Mouse (Mus musculus): ENCODE results near the gene Zfp524. TPM values are rescaled to one million over a fixed set of nuclear protein-coding genes. Genes with fewer than 3 reads are reported as not detected.

The Zfp524 gene
- polyA plus RNA-seq (2012; rRNA removed): 9.8 and 12.6 TPM in 2 replicates

DNA sequence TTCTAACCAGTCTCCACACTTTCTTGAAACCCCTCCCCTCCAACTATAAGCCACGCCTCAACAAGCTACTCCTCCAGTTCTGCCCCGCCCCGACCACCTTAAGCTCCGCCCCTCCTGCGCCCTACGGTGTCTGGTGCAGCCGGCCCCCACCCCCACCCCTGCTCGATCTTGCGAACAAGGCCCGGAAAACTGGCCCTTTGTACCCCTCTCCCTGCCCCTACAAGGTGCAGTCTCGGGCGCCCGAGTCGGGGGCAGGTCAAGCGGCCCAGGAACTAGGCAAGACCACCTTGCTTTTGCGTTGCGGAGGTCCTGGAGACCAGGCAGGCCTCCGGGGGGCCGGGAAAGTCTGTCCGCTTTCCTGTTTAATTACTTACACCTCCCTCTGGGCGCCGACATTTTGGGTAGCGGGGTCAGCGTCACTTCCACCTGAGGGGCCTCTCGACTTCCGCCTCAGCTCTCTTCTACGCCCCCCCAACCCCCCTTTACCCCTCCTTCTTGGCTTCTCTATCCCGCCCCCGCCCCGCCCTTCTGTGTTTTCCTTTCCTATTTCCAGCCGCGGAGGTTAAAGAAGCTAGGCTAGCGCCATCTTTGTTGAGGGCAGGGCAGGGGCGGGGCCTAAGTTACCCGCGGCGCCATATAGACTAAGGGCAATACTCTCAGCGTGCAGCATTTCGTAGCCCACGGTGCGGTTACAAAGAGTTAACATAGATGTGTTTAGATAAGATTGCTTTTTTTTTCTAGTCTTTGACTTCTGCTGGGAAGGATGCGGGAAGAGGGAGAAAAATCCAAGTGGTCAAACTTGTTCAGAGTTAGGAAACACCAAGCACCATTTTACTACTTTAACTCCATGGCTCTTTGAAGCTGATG, at the start of gene Zfp524, which contains the start of gene Fiz1:
Zfp524 (plus strand) TSS at position 165 of the 867 bp plus-strand sequence.
Fiz1 (minus strand) TSS at position 447 of the 867 bp plus-strand sequence.

DNA sequence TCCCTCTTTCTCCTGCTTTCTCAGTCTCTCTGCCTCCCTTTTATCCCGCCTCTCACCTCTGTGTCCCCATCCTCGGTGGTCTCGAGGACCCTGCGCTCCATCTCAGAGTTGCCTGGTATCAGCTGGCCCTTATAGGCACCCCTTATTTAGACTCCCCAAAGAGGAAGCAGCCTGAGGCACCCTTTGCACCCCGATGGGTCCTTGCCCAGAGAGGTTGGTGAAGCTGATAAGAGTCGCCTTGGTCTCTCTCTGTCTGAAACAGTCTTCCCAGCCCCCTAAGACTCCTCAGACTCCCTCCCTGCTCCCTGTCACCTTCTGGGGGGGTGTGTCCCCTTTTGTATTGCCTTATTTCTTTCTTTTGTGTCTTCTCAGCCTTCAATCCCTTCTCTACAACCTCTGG, 43.1 kb upstream of the Zfp524 start, which contains the start of gene Sbk3:
Sbk3 (minus strand) TSS at position 101 of the 400 bp plus-strand sequence.

DNA sequence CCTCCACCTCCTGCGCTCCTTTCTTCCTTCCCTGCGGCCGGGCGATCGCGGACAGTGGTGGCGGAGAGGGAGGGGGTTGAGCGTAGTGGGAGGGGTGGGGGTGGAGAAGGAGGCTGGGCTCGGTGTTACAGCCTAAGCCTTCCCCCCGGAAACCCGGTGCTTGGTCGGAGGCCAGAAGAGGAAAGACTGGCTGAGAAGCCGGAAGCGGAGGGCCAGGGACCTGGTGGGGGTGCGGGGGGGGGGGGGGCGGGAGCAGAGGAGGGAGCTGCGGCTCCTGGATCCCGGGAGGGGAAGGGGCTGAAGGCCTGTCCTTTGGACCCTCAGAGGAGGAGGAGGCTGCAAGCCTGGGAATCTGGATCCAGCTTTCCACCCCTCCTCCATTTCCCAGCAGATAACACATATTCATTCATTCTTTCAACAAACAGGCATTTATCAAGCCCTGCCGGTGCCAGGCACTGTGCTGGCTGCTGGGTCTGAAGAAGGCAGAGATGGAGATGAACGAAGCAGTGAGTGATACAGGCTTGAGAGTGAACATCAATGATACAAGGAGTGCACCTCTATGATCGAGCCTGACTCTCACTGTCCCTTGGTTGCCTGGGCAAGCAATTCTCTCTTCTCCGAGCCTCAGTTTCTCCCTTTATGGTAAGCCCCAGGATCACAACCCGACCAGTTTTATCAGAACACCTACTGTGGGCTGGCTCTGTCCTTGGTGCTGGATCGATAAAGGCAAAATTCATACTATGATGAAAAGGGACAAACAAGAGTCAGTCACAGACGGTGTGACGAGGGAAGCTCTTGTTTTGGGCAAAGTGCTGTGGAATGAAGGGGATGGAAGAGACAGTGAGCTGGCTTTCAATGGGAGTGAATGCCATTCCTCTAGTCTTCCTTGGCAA, 18.0 kb upstream of the Zfp524 start, which contains the start of gene Zfp579:
Zfp579 (minus strand) TSS at position 156 of the 893 bp plus-strand sequence.

DNA sequence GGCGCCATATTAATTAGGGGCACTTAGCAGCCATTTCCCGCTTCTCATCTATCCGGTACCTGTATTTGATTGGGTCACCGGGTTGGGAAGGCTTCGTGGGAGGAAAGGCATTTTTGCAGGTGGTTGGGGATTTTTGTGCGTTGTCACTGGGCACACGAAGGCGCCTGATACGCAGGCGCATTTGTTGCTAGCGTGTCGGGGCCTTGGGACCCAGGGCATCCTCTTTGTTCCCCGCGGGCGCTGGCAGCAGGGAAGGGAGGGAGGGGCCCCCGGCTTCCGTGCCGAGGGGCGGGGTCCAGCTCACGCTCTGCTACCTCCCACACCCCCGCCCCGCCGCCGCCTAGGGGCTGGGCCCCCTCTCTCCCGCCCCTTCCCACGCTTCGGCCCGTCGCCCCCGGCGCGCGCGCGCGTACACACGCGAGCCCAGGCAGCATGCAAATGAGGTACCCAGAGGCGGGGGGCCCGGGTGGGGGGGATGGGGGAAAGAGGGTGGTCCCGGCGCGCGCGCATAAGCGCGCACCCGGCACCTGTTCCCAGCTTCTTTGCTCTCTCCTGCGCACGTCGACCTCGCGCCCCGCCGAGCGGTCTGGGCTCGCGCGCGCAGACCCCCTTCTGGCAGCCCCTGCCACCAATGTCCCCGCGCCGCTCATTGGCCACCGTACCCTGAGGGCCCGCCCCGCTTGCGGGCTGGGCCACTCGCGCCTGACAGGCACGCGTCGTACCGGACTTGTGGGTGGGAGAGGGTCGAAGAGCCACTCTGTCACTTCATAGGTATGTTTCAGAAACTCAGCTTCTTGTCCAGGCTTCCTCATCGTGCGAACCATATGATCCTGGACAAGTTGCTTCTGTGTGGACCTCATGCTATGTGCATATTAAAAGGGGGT, 1.1 kb downstream of the Zfp524 start, which contains the start of gene Gm44973:
Gm44973 (plus strand) TSS at position 379 of the 884 bp plus-strand sequence.

DNA sequence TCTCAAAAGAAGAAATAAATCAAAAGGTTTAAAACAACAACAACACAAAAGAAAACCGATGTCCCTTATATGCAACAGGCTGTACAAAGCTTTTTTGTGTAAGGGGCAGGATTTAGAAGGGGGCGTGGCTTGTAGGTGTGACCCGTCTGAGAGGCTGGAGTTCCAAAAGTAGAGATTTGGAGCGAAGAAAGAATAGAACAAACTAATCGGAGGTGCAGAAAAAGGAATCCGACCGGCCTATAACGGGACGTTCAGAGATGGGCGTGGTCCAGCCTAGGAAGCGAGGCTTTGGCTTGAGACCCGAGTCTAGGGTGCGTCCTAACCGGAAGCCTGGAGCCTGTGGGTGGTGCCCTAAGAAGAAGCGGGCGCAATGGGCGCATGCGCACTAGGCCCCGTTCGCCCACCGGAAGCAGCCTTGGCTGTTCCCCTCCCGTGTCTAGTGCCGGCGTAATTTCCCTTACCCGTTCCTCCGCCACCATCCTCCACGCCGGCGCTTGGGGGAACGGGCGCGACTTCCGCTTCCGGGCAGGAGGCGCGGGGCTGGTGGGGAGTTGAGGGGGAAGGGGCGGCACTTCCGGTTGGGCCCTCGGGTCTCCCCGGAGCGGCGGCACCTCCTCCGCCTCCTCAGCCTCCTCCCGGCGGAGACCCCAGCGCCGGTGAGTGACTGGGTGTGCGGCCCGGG, 5.9 kb downstream of the Zfp524 start, which contains the start of the genes Zfp865 and Ccdc106:
Zfp865 (plus strand) TSS at position 377 of the 682 bp plus-strand sequence.
Ccdc106 (plus strand) TSS at position 554 of the 682 bp plus-strand sequence.

DNA sequence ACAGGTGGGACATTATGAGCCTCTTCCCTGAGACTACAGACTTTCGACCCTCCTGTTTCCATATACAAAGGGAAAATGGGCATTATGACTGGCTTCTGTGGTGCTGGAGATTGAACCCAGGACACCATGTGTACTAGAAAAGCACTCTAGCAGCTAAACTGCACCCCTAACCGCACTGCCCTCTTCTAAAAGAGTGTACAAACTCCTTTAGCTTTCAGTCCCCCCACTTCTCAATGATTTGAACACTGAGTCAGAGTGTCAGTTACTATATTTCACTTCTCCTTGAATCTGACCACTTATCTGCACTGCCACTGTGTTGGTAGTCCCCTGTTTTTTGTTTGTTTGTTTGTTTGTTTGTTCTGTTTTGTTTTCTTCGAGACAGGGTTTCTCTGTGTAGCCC, 19.6 kb downstream of the Zfp524 start, which contains the start of gene 4632433K11Rik:
4632433K11Rik (plus strand) TSS at position 301 of the 400 bp plus-strand sequence.

DNA sequence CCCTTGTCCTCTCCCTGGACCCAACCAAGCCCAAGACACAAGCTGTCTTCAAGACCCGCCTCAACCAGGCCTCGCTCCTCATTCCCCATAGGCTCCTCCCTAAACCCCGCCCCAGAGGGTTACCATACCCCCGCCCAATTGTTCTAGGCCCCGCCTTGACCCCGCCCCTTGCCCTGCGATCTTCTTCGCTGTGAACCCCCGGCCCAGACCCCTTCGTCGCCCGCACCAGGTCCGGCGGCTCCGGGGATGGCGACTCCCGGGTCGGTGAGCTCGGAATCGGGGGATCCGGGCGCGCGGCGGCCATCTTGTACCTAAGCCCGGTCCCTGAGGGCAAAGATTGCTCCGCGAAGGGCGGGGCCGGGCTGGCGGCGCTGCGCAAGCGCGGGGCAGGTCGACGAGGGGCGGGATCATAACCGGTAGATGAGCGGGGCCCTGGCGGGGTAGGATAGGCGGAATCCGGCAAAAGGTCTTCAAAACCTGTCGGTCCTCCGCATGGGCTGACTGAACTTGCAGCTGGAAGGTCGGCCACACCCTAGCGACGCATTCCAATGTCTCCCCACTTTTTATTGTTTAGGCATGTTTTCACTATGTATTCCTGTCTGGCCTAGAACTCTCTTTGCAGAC, 24.0 kb downstream of the Zfp524 start, which contains the start of gene Zfp784:
Zfp784 (minus strand) TSS at position 338 of the 624 bp plus-strand sequence.

DNA sequence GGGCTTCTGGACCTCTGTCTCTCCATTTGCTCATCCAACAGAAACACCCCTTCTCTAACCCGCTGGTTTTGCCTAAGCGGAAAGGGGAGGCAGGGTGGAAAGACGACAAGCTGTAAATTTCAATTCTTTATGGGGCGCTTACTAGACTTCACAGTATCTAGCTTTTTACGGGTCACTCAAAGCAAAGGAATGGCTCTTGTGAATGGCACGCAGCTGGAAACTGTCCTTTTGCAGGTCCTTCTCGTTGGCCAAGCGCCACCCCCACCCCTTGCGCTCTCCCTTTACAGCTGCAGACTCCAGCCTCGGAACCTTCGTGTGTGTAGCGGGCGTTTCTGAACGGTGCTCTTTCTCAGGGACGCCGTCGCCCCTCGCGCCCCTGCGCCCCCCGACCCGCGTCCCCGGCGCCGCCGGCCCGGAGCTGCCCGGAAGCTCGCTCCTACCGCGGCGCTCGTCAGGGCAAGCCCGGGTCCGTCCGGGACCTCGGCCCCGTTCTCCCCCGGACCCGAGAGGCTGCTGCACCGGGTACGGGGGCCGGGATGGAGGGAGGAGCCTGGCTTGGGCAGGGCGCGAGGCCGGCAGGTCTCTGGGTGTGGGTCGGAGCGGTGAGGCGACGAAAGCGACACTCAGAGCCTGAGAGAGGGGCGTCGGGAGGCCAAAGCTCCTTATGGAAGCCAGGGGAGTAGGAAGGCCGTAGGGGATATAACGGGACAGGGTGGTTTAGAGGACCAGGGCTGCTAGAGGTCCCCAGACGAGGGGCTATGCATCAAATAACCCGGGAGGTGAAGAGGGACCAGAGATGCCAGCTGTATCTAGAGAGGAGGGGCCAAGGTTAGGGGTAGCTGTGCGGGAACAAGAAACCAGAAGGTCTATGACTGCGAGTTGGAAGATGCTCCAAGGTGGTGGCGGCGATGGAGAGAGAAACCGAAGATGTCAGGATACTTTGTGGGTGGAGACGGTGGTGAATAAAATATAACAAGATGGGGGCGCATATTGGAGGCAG, 37.3 kb downstream of the Zfp524 start, which contains the start of gene Zfp580:
Zfp580 (plus strand) TSS at position 346 of the 1,000 bp plus-strand sequence.

DNA sequence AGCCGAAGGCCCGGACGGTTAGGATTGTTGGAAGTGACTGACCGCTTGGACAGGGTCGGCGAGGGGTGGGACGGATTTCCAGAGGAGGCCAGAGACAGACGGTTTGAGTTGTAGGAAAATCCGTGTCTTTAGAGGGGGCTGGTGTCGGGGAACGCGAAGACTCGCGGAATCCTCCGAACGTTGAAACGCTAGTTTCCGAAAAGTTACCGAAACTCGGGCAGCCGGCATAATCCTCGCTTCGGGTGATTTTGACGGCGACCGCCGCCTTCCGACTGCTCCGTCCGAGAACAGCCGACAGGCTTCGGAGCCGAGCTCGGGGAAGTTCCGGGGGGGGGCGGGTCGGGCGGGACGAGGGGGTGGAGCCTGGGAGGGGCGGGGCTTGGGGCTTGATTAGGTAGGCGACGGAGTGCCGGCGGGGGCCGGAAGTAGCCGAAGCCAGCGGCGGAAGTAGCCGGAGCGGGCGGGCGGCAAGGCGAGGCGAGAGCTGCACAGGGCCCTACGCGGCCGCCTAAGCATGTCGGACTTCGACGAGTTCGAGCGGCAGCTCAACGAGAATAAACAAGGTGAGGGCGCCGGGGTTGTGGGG, 47.7 kb downstream of the Zfp524 start, which contains the start of gene U2af2:
U2af2 (plus strand) TSS at position 370 of the 586 bp plus-strand sequence.

Other genes with a start within 250 kb of the Zfp524 start
- gene Fam71e2, start 243.1 kb upstream of the Zfp524 start, polyA plus RNA-seq (2012; rRNA removed): not detected in 2 replicates
- gene Il11, start 231.6 kb upstream of the Zfp524 start, polyA plus RNA-seq (2012; rRNA removed): 0.34 and 0.39 TPM in 2 replicates
- not detected in 2 replicates for gene Tmem190, start 231.5 kb upstream of the Zfp524 start, polyA plus RNA-seq (2012; rRNA removed)
- gene Tmem238, start 224.8 kb upstream of the Zfp524 start, polyA plus RNA-seq (2012; rRNA removed): 3.9 and 5.6 TPM in 2 replicates
- gene Rpl28, start 221.5 kb upstream of the Zfp524 start, polyA plus RNA-seq (2012; rRNA removed): 362 and 481 TPM in 2 replicates
- 465 and 518 TPM in 2 replicates for gene Ube2s, start 201.8 kb upstream of the Zfp524 start, polyA plus RNA-seq (2012; rRNA removed)
- 106 and 108 TPM in 2 replicates for gene Shisa7, start 169.7 kb upstream of the Zfp524 start, polyA plus RNA-seq (2012; rRNA removed)
- 2.7 and 3.3 TPM in 2 replicates for gene Isoc2b, start 144.2 kb upstream of the Zfp524 start, polyA plus RNA-seq (2012; rRNA removed)
- 8.8 and 9.2 TPM in 2 replicates for gene Isoc2a, start 137.3 kb upstream of the Zfp524 start, polyA plus RNA-seq (2012; rRNA removed)
- 0.53 and 0.79 TPM in 2 replicates for gene Gm36210, start 107.9 kb upstream of the Zfp524 start, polyA plus RNA-seq (2012; rRNA removed)
- gene Zfp628, start 99.2 kb upstream of the Zfp524 start, polyA plus RNA-seq (2012; rRNA removed): 13.4 and 14.8 TPM in 2 replicates
- 21.3 and 21.4 TPM in 2 replicates for gene Nat14, start 92.4 kb upstream of the Zfp524 start, polyA plus RNA-seq (2012; rRNA removed)
- 2.8 and 6.2 TPM in 2 replicates for gene Ssc5d, start 88.6 kb upstream of the Zfp524 start, polyA plus RNA-seq (2012; rRNA removed)
- 0.07 and 0.23 TPM in 2 replicates for gene Sbk2, start 50.0 kb upstream of the Zfp524 start, polyA plus RNA-seq (2012; rRNA removed)
- gene Sbk3, start 43.2 kb upstream of the Zfp524 start, polyA plus RNA-seq (2012; rRNA removed): 0.95 and 1.2 TPM in 2 replicates
- gene Zfp579, start 18.3 kb upstream of the Zfp524 start, polyA plus RNA-seq (2012; rRNA removed): 142 and 145 TPM in 2 replicates
- gene Fiz1, start 282 bp downstream of the Zfp524 start, polyA plus RNA-seq (2012; rRNA removed): 47.0 and 53.2 TPM in 2 replicates
- gene Gm44973, start 1.1 kb downstream of the Zfp524 start, polyA plus RNA-seq (2012; rRNA removed): 0.09 TPM in 1 of 2 replicates, not detected in the other
- 41.1 and 43.7 TPM in 2 replicates for gene Zfp865, start 6.0 kb downstream of the Zfp524 start, polyA plus RNA-seq (2012; rRNA removed)
- gene Ccdc106, start 6.1 kb downstream of the Zfp524 start, polyA plus RNA-seq (2012; rRNA removed): 38.6 and 43.6 TPM in 2 replicates
- gene 4632433K11Rik, start 19.7 kb downstream of the Zfp524 start, polyA plus RNA-seq (2012; rRNA removed): not detected in 2 replicates
- gene Zfp784, start 24.0 kb downstream of the Zfp524 start, polyA plus RNA-seq (2012; rRNA removed): 7.1 and 7.4 TPM in 2 replicates
- gene Zfp580, start 37.1 kb downstream of the Zfp524 start, polyA plus RNA-seq (2012; rRNA removed): 53.1 and 65.2 TPM in 2 replicates
- gene U2af2, start 47.7 kb downstream of the Zfp524 start, polyA plus RNA-seq (2012; rRNA removed): 446 and 475 TPM in 2 replicates
- 147 and 151 TPM in 2 replicates for gene Epn1, start 65.8 kb downstream of the Zfp524 start, polyA plus RNA-seq (2012; rRNA removed)
- not detected in 2 replicates for gene Rfpl4, start 102.5 kb downstream of the Zfp524 start, polyA plus RNA-seq (2012; rRNA removed)
- gene Rasl2-9, start 111.5 kb downstream of the Zfp524 start, polyA plus RNA-seq (2012; rRNA removed): 0.28 and 0.36 TPM in 2 replicates
- gene Vmn1r55, start 135.3 kb downstream of the Zfp524 start, polyA plus RNA-seq (2012; rRNA removed): not detected in 2 replicates
- gene Vmn1r56, start 182.3 kb downstream of the Zfp524 start, polyA plus RNA-seq (2012; rRNA removed): not detected in 2 replicates
- gene Vmn1r57, start 204.1 kb downstream of the Zfp524 start, polyA plus RNA-seq (2012; rRNA removed): not detected in 2 replicates

All from central nervous system, embryonic 14 days (tissue).